Mouse (Mus musculus) CD4-positive, CD25-positive, alpha-beta regulatory T cell, adult 2 months (primary cell): Measurements from ENCODE around the gene Gan.
A peak's percentile ranks its signal among the peaks of the same experiment; 100 is the strongest.

Experiments used
- DNase-seq: peaks from one replicate; pipeline ENCODE4 v3.0.0-alpha.2; 2012; ENCODE audit warnings: low read depth, low spot score

Gan gene

GRCm38 (mm10) chr8:117253390-117254269 lies 95.7 kb downstream of the Gan start:
- no peak for DNase-seq

- DNase-seq = no peak
These were observed 96.6 kb downstream of the Gan start for GRCm38 (mm10) chr8:117254496-117254895.

GRCm38 (mm10) chr8:117256292-117256938 lies 98.5 kb downstream of the Gan start:
- peak; percentile 95 for DNase-seq

- peak; percentile 65 for DNase-seq
These were observed 99.3 kb downstream of the Gan start, which contains the start of gene Cmip for GRCm38 (mm10) chr8:117257029-117257820. Gene Cmip (plus strand): TSS chr8:117257064.

- peak; percentile 66 for DNase-seq
These were observed 100.1 kb downstream of the Gan start for GRCm38 (mm10) chr8:117257821-117258575.

GRCm38 (mm10) chr8:117258576-117259040 lies 100.7 kb downstream of the Gan start:
- DNase-seq = no peak

GRCm38 (mm10) chr8:117259431-117260001 lies 101.6 kb downstream of the Gan start:
- DNase-seq = no peak

GRCm38 (mm10) chr8:117260234-117260929 lies 102.4 kb downstream of the Gan start:
- DNase-seq = peak; percentile 50

GRCm38 (mm10) chr8:117260930-117261475 lies 103.1 kb downstream of the Gan start:
- DNase-seq = no peak

- peak; percentile 59 for DNase-seq
These were observed 103.8 kb downstream of the Gan start for GRCm38 (mm10) chr8:117261702-117262101.

- peak; percentile 60 for DNase-seq
These were observed 104.8 kb downstream of the Gan start for GRCm38 (mm10) chr8:117262685-117263084.

- no peak for DNase-seq
These were observed 105.5 kb downstream of the Gan start for GRCm38 (mm10) chr8:117263442-117263841.

- DNase-seq = no peak
These were observed 107.1 kb downstream of the Gan start for GRCm38 (mm10) chr8:117265079-117265478.
